Mouse (Mus musculus): Measurements from ENCODE around the gene Gm9913.

DNA sequence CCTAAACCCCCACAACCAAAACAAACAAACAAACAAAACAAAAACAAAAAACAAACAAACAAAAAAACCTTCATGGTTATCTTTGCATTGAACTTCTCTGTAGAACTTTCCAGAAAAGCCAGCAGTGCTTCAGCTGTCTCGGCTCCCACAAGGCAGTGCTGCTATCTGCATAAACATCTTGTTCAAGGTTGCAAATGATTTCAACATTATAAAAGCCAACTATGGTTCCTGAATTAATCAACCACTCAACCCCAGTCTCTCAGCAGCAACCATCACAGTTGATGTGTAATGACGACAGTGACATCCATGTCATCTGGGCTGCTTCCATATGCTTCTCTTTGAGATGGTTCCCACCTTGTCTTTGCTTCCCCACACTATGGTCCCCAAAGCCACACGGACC lies 34.8 kb downstream of the Gm9913 start:
- no peak for TF ChIP-seq CTCF (IDR thresholded peaks at IDR 0.05; ENCODE audit: low read depth, low read length)
- no peak for TF ChIP-seq POLR2A (IDR thresholded peaks at IDR 0.05; ENCODE audit: insufficient read depth, low read length)
